Mouse (Mus musculus) kidney, adult 9 months (tissue): ENCODE measurements around the gene Dock2.
A peak's percentile ranks its signal among the peaks of the same experiment; 100 is the strongest.

Source experiments
- DNase-seq: peaks from one replicate; pipeline ENCODE4 v3.0.0; 2022

The Dock2 gene

DNA sequence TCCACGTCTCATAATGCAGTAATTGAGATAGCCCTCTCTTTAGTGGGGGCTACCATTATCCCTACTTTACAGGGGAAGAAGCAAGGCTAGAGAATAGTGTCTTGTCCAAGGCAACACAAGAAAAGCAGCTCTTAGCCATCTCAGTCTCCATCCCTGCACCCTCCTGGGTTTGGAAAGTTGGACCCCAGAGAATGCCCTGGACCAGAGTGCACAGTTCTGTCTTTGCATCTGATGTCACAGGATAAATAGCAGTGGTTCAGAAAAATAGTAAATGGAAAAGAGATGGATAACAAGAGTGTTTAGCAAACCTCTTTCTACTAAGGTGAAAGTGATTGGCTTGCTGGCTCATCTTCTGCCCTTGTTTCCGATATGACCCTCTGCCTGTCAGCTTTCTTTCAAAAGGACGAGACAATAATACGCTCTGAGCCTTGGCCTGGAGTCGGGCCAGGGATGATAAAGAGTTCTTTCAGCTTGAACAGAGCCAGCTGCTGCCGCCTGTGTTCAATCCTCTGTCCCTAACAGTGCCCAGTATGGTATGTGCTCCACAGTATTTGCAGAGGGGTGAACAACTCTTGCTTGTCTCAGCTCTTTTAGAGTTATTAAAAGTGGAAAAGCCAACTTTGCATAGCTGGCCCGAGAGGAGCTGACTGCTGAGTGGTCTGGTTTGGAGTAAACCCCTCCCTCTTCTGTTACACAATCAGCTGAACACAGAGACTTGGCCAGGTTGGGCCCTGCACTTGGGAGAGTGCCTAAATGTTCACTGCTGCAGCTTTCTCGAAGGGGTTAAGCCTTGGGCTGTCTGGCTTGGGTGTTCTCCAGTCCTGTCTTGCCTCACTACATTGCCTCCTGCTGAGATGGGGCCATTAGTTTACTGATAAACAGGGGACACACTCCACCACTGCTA is 602.2 kb downstream of the Dock2 start:
- DNase-seq = peak; percentile 70

DNA sequence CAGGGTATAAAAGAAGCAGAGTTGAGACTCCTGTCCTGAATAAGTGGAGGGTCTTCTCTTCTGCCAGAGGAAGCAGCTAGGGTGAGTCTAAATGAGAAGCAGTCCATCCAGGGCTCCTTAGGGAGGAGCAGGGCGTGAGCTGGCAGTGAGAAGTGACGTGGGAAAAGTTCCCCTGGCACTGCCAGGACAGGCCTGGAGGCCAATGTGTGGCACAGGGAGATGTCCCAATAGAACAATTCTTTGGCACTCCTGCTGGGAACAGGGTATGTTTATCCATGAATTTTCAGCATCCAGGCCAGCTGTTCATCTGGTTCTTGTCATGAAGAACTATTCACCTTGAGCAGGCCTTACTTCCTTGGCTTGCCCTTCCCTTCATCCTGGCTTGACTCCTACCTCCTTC is 604.9 kb downstream of the Dock2 start:
- DNase-seq = no peak
